Mouse (Mus musculus): ENCODE data around the gene Tcl1. TPM values are rescaled to one million over a fixed set of nuclear protein-coding genes. Genes with fewer than 3 reads are reported as not detected.

The Tcl1 gene
- total RNA-seq (2023; ENCODE audit: inconsistent age): not detected in 4 replicates

DNA sequence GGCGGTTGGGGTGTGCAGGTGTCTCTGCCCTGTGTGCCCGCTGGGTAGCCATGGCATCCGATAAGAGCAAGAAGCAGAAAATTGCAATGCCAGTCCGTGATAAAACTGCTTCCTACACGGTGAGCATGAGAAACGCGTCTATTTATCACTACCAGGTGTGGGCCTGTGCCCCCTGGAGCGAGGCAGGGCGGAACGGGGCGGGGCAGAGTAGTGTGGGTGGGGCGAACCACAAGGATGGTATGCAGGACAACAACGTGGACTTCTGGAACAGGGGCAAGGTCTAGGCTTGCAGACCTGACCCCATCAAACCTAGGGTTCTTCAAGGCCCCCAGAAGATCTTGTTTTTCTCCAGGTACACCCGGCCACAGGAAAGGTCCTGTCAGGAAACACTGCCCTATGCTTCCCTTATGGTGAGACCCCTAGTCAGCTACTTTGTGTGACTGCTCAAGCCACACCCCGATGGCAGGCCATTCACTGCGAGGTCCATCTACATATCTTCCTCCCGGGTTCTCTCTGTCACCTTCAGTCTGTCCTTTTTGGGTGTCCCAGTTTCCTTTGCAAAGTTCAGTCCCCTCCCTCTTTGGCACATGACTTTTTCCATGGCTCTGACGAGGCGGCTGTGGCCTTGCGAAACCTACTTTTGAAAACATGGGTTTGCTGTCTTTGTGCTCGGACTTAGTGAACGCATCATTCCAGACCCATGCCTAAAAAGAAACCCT is at the start of gene Tcl1:
Gene Tcl1 (minus strand): TSS at position 193 of the 719 bp plus-strand sequence.

DNA sequence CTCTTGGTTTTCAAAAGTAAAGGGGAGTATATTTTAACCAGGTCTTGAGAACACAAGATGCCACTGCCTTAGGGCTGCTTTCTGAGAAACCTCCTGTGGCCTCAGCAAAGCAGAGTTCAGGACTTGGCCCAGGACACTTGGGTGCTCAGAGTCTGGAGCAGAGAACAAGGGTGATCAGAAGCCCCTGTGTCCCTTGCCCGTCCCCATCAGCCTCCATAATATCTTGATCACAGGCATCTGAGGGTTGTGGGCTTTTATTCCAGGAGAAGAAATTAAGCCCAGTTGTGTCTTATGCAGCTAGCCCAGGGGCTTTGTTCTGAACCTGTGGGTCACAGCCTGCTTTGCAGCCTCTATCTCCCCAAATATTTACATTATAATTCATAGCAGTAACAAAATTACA is 20.9 kb downstream of the Tcl1 start, which contains the start of gene Tcl1b4:
Gene Tcl1b4 (plus strand): TSS at position 301 of the 400 bp plus-strand sequence.

GRCm38 (mm10) chr12:105190743-105191142 is 31.9 kb downstream of the Tcl1 start, which contains the start of gene Tcl1b3:
Gene Tcl1b3 (plus strand): TSS chr12:105191043.

DNA sequence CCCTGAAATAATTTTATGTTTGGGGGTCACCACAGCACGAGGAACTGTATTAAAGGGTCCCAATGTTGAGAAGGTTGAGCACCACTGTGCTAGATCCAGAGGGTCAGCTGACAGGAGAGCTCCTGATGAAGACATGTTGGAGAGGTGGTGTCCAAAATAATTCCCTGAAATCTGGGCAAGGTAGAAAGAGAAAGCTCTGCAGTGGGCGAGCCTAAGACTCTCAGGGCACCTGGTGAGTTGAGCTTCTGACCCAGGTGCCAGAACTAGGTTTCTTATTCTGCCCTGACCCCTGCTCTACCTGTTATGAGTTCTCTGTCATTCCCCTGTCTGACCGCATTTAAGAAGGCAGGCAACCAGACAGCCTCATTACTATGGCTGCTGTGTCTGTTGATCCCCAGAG is 46.5 kb downstream of the Tcl1 start, which contains the start of gene Tcl1b5:
Gene Tcl1b5 (plus strand): TSS at position 301 of the 400 bp plus-strand sequence.

Other genes with a start within 250 kb of the Tcl1 start
- gene Syne3, start 213.0 kb downstream of the Tcl1 start, total RNA-seq (2023; ENCODE audit: inconsistent age): 32.5 to 38.6 TPM (median 35.7 TPM) in 4 replicates
- gene Glrx5, start 190.1 kb downstream of the Tcl1 start, total RNA-seq (2023; ENCODE audit: inconsistent age): 22.6 to 29.4 TPM (median 26.3 TPM) in 4 replicates
- gene Tcl1b2, start 76.8 kb downstream of the Tcl1 start, total RNA-seq (2023; ENCODE audit: inconsistent age): not detected in 4 replicates
- not detected in 4 replicates for gene Tcl1b1, start 63.1 kb downstream of the Tcl1 start, total RNA-seq (2023; ENCODE audit: inconsistent age)
- not detected in 4 replicates for gene Tcl1b5, start 46.4 kb downstream of the Tcl1 start, total RNA-seq (2023; ENCODE audit: inconsistent age)
- gene Tcl1b3, start 31.8 kb downstream of the Tcl1 start, total RNA-seq (2023; ENCODE audit: inconsistent age): not detected in 4 replicates
- not detected in 4 replicates for gene Tcl1b4, start 20.8 kb downstream of the Tcl1 start, total RNA-seq (2023; ENCODE audit: inconsistent age)
- gene Tunar, start 111.1 kb upstream of the Tcl1 start, total RNA-seq (2023; ENCODE audit: inconsistent age): not detected in 4 replicates
- gene D430019H16Rik, start 231.1 kb upstream of the Tcl1 start, total RNA-seq (2023; ENCODE audit: inconsistent age): not detected in 4 replicates

Measured in B cell, adult (primary cell).